Mouse (Mus musculus): Measurements from ENCODE around the gene Mapkapk3. TPM values are rescaled to one million over a fixed set of nuclear protein-coding genes. Genes with fewer than 3 reads are reported as not detected.
"Not testable (repeated sequence)": the region's sequence is repeated elsewhere in the genome, so short reads cannot be mapped to it uniquely, and the experiment has no call there.

The Mapkapk3 gene
- total RNA-seq, 2 experiments from 2014 or later, result 1.9 to 2.7 TPM

GRCm38 (mm10) chr9:107309171-107309570 lies 19.5 kb upstream of the Mapkapk3 start:
- intact Hi-C loops (cut with DNase I), result no loop called here
- DNase-seq (ENCODE audit: extremely low spot score in 1 of 2, low spot score in 2 of 2), result no peak

- intact Hi-C loops (cut with DNase I), result no loop called here
- no peak for DNase-seq (ENCODE audit: extremely low spot score in 1 of 2, low spot score in 2 of 2)
These were observed 18.8 kb upstream of the Mapkapk3 start for GRCm38 (mm10) chr9:107308346-107309000.

- intact Hi-C loops (cut with DNase I), result no loop called here
- peak in 1 of 2 experiments; percentile 53 for DNase-seq (ENCODE audit: extremely low spot score in 1 of 2, low spot score in 2 of 2)
These were observed 18.2 kb upstream of the Mapkapk3 start for GRCm38 (mm10) chr9:107307886-107308285.

GRCm38 (mm10) chr9:107307099-107307872 lies 17.6 kb upstream of the Mapkapk3 start:
- intact Hi-C loops (cut with DNase I), result no loop called here
- no peak for DNase-seq (ENCODE audit: extremely low spot score in 1 of 2, low spot score in 2 of 2)

- DNase-seq (ENCODE audit: extremely low spot score in 1 of 2, low spot score in 2 of 2); intact Hi-C loops (cut with DNase I): not testable (repeated sequence)
These were observed 17.0 kb upstream of the Mapkapk3 start for GRCm38 (mm10) chr9:107306673-107307072.

GRCm38 (mm10) chr9:107305601-107306542 lies 16.2 kb upstream of the Mapkapk3 start:
- DNase-seq (ENCODE audit: extremely low spot score in 1 of 2, low spot score in 2 of 2), result no peak
- intact Hi-C loops (cut with DNase I), result no loop called here

GRCm38 (mm10) chr9:107305012-107305411 lies 15.3 kb upstream of the Mapkapk3 start:
- DNase-seq (ENCODE audit: extremely low spot score in 1 of 2, low spot score in 2 of 2), result no peak
- intact Hi-C loops (cut with DNase I), result no loop called here

GRCm38 (mm10) chr9:107304383-107304782 lies 14.7 kb upstream of the Mapkapk3 start:
- intact Hi-C loops (cut with DNase I), result no loop called here
- no peak for DNase-seq (ENCODE audit: extremely low spot score in 1 of 2, low spot score in 2 of 2)

GRCm38 (mm10) chr9:107303900-107304299 lies 14.2 kb upstream of the Mapkapk3 start:
- intact Hi-C loops (cut with DNase I), result no loop called here
- no peak for DNase-seq (ENCODE audit: extremely low spot score in 1 of 2, low spot score in 2 of 2)

- intact Hi-C loops (cut with DNase I), result no loop called here
These were observed 13.6 kb upstream of the Mapkapk3 start for GRCm38 (mm10) chr9:107303121-107303820.

GRCm38 (mm10) chr9:107302592-107302991 lies 12.9 kb upstream of the Mapkapk3 start:
- DNase-seq (ENCODE audit: extremely low spot score in 1 of 2, low spot score in 2 of 2), result no peak
- intact Hi-C loops (cut with DNase I), result no loop called here

More at GRCm38 (mm10) chr9:107303121-107303820, 13.6 kb upstream of the Mapkapk3 start:
- no peak for DNase-seq (ENCODE audit: extremely low spot score in 1 of 2, low spot score in 2 of 2)

- peak in 1 of 2 experiments; percentile 56 for DNase-seq (ENCODE audit: extremely low spot score in 1 of 2, low spot score in 2 of 2)
- intact Hi-C loops (cut with DNase I), result no loop called here
These were observed 12.1 kb upstream of the Mapkapk3 start for GRCm38 (mm10) chr9:107301554-107302331.

- intact Hi-C loops (cut with DNase I), result no loop called here
- DNase-seq (ENCODE audit: extremely low spot score in 1 of 2, low spot score in 2 of 2), result no peak
These were observed 10.7 kb upstream of the Mapkapk3 start for GRCm38 (mm10) chr9:107300224-107300973.

GRCm38 (mm10) chr9:107299783-107300182 lies 10.1 kb upstream of the Mapkapk3 start:
- no peak for DNase-seq (ENCODE audit: extremely low spot score in 1 of 2, low spot score in 2 of 2)
- intact Hi-C loops (cut with DNase I), result loop anchor here (5.0 kb wide), 1 partner anchor 218 kb away; no protein-coding TSS in a partner anchor

GRCm38 (mm10) chr9:107298876-107299275 lies 9.2 kb upstream of the Mapkapk3 start:
- no peak for DNase-seq (ENCODE audit: extremely low spot score in 1 of 2, low spot score in 2 of 2)
- intact Hi-C loops (cut with DNase I), result loop anchor here (5.0 kb wide), 1 partner anchor 218 kb away; no protein-coding TSS in a partner anchor

- intact Hi-C loops (cut with DNase I), result loop anchor here (5.0 kb wide), 1 partner anchor 219 kb away; no protein-coding TSS in a partner anchor
- DNase-seq (ENCODE audit: extremely low spot score in 1 of 2, low spot score in 2 of 2), result no peak
These were observed 8.5 kb upstream of the Mapkapk3 start for GRCm38 (mm10) chr9:107298059-107298780.
